Mouse (Mus musculus) 416B (cell line): ENCODE measurements around the gene Gm20481.
A peak's percentile ranks its signal among the peaks of the same experiment; 100 is the strongest.
"Not testable (repeated sequence)": the region's sequence is repeated elsewhere in the genome, so short reads cannot be mapped to it uniquely, and the experiment has no call there.

Experiments used
- DNase-seq: peaks from one replicate; pipeline ENCODE4 v3.0.0; 2011; ENCODE audit warnings: low read depth

Gm20481 gene

GRCm38 (mm10) chr17:34969822-34970221 lies at the start of gene Gm20481:
Gene Gm20481 (plus strand): TSS chr17:34969912.
- DNase-seq: not testable (repeated sequence)

GRCm38 (mm10) chr17:34922939-34923338 lies 46.8 kb upstream of the Gm20481 start:
- peak; percentile 26 for DNase-seq

GRCm38 (mm10) chr17:34924258-34924657 lies 45.5 kb upstream of the Gm20481 start:
- DNase-seq: peak; percentile 64

GRCm38 (mm10) chr17:34927306-34928019 lies 42.2 kb upstream of the Gm20481 start:
- DNase-seq: no peak

GRCm38 (mm10) chr17:34928841-34929240 lies 40.9 kb upstream of the Gm20481 start:
- no peak for DNase-seq

GRCm38 (mm10) chr17:34931061-34931734 lies 38.5 kb upstream of the Gm20481 start, which contains the start of gene Neu1:
Gene Neu1 (plus strand): TSS chr17:34931253.
- DNase-seq: peak; percentile 99

- no peak for DNase-seq
These were observed 38.0 kb upstream of the Gm20481 start for GRCm38 (mm10) chr17:34931735-34932098.

GRCm38 (mm10) chr17:34932287-34932686 lies 37.4 kb upstream of the Gm20481 start:
- DNase-seq: no peak

- no peak for DNase-seq
These were observed 35.7 kb upstream of the Gm20481 start for GRCm38 (mm10) chr17:34934031-34934430.

- DNase-seq: peak; percentile 47
These were observed 34.9 kb upstream of the Gm20481 start for GRCm38 (mm10) chr17:34934830-34935229.

- peak; percentile 78 for DNase-seq
These were observed 31.7 kb upstream of the Gm20481 start for GRCm38 (mm10) chr17:34937960-34938505.

- peak; percentile 20 for DNase-seq
These were observed 28.2 kb upstream of the Gm20481 start for GRCm38 (mm10) chr17:34941344-34942041.

GRCm38 (mm10) chr17:34943128-34943815 lies 26.4 kb upstream of the Gm20481 start:
- no peak for DNase-seq

- no peak for DNase-seq
These were observed 25.4 kb upstream of the Gm20481 start for GRCm38 (mm10) chr17:34944362-34944761.

GRCm38 (mm10) chr17:34946486-34947140 lies 23.1 kb upstream of the Gm20481 start:
- no peak for DNase-seq

- peak; percentile 73 for DNase-seq
These were observed 22.1 kb upstream of the Gm20481 start for GRCm38 (mm10) chr17:34947606-34948005.

- DNase-seq: peak; percentile 60
These were observed 20.8 kb upstream of the Gm20481 start for GRCm38 (mm10) chr17:34948721-34949552.

- peak; percentile 75 for DNase-seq
These were observed 20.2 kb upstream of the Gm20481 start for GRCm38 (mm10) chr17:34949553-34949969.

- peak; percentile 52 for DNase-seq
These were observed 18.9 kb upstream of the Gm20481 start for GRCm38 (mm10) chr17:34950514-34951455.
